Mouse (Mus musculus) neural tube, embryonic 13.5 days (tissue): Measurements from ENCODE around the gene 4930548H24Rik. TPM values are rescaled to one million over a fixed set of nuclear protein-coding genes. Genes with fewer than 3 reads are reported as not detected.
"Not testable (repeated sequence)": the region's sequence is repeated elsewhere in the genome, so short reads cannot be mapped to it uniquely, and the experiment has no call there.

Source experiments
- ATAC-seq: fragments of 200-750 bp; cut with Nextera tagmentation; 2 replicates; pipeline ENCODE4 v1.8.0; 2017; ENCODE audit warnings: low read depth, mild to moderate bottlenecking, moderate TSS enrichment, moderate library complexity
- H3K27ac ChIP-seq: fragments of 300-500 bp; sonication (generic); replicated peaks from 2 replicates; pipeline ENCODE4 v1.5.1; 2015; ENCODE audit warnings: moderate library complexity, mild to moderate bottlenecking, inconsistent platforms
- H3K27me3 ChIP-seq: fragments of 300-500 bp; sonication (generic); 2 replicates; pipeline ENCODE4 v1.6.1; 2015; ENCODE audit warnings: mild to moderate bottlenecking, inconsistent platforms
- H3K36me3 ChIP-seq: fragments of 300-500 bp; sonication (generic); 2 replicates; pipeline ENCODE4 v1.6.1; 2015; ENCODE audit warnings: mild to moderate bottlenecking, inconsistent platforms
- H3K4me1 ChIP-seq: fragments of 300-500 bp; sonication (generic); replicated peaks from 2 replicates; pipeline ENCODE4 v1.6.1; 2015; ENCODE audit warnings: inconsistent platforms
- H3K4me2 ChIP-seq: fragments of 300-500 bp; sonication (generic); 2 replicates; pipeline ENCODE4 v1.6.1; 2015; ENCODE audit warnings: inconsistent platforms, mild to moderate bottlenecking, moderate library complexity
- H3K4me3 ChIP-seq: fragments of 300-500 bp; sonication (generic); 2 replicates; pipeline ENCODE4 v1.5.1; 2015; ENCODE audit warnings: mild to moderate bottlenecking, inconsistent platforms
- H3K9ac ChIP-seq: fragments of 300-500 bp; sonication (generic); 2 replicates; pipeline ENCODE4 v1.6.1; 2015; ENCODE audit warnings: moderate library complexity, mild to moderate bottlenecking, inconsistent platforms
- H3K9me3 ChIP-seq: fragments of 300-500 bp; sonication (generic); 2 replicates; pipeline ENCODE4 v1.6.1; 2016; ENCODE audit warnings: inconsistent platforms
- WGBS: fragments of 180-500 bp; shearing (Covaris S2); methylation state at CpG from one replicate; pipeline ENCODE4 v1.1.7; 2015; 5-methylcytosine and 5-hydroxymethylcytosine counted together
- polyA plus RNA-seq: library from polyadenylated mRNA; unstranded; fragments of >200 nt; fragmentation: Nextera tagmentation; extraction: Ambion mirVana; gene quantifications from 2 replicates; pipeline ENCODE4 v1.2.1, GENCODE M21; 2015

4930548H24Rik gene
- polyA plus RNA-seq, 1 experiment from 2014 or later = not detected

GRCm38 (mm10) chr5:31494513-31495297 lies 9.2 kb downstream of the 4930548H24Rik start, which contains the start of gene Gpn1:
Gpn1 (plus strand) TSS chr5:31494741.
- Histone ChIP-seq H3K9ac (peak within 1 kb of the TSS; percentile 78), H3K4me2 (peak within 1 kb of the TSS; percentile 90), H3K36me3 (peaks cover 33% of the 10 kb centered on the region), H3K4me1 (peaks cover 15% of the 10 kb centered on the region), H3K9me3 (no peaks in the 10 kb centered on the region), H3K27me3 (no peaks in the 10 kb centered on the region), H3K27ac (no peak within 1 kb of the TSS; the same call in 1 of the 2 replicates), H3K4me3 (peak within 1 kb of the TSS; percentile 70)
- under 1% methylated on average over 49 of the region's 49 CpGs for WGBS
- peak; percentile 100 for ATAC-seq

- Histone ChIP-seq H3K27ac (no peak overlapping the region), H3K27me3 (no peaks in the 10 kb centered on the region), H3K36me3 (peaks cover 94% of the 10 kb centered on the region), H3K4me3 (no peak overlapping the region), H3K9me3 (no peaks in the 10 kb centered on the region), H3K4me1 (no peaks in the 10 kb centered on the region), H3K9ac (no peak overlapping the region), H3K4me2 (no peak overlapping the region)
- ATAC-seq = no peak
- whole genome bisulfite sequencing = 93% methylated on average over 10 of the region's 10 CpGs
These were observed 19.3 kb downstream of the 4930548H24Rik start for GRCm38 (mm10) chr5:31504843-31505242.

GRCm38 (mm10) chr5:31512481-31512880 lies 26.9 kb downstream of the 4930548H24Rik start:
- no peaks in the 10 kb centered on the region for H3K27me3 ChIP-seq
- H3K4me3 ChIP-seq = no peak overlapping the region
- WGBS = 81% methylated on average over 1 of the region's 1 CpGs
- H3K36me3 ChIP-seq = peaks cover 92% of the 10 kb centered on the region
- no peaks in the 10 kb centered on the region for H3K9me3 ChIP-seq
- no peak overlapping the region for H3K4me2 ChIP-seq
- H3K9ac ChIP-seq = no peak overlapping the region
- H3K4me1 ChIP-seq = no peaks in the 10 kb centered on the region
- ATAC-seq = no peak
- H3K27ac ChIP-seq = no peak overlapping the region

DNA sequence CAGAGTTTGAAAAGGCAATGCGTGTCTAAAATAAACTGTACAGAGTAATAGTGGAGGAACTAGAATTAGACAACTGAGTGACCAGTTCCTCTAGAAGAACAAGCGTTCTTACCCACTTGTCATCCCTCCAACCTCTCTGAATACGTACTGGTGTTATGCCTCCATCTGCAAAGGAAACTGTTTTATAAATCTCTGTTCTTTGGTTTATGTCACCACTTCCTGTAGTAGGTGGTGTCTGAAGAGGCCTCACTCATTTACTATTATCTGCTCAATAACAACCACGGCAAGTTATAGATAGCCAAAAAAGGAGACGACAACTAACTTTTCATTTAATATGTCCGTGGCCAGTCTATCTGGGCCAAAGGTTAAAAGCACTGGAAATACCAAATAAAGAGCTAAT lies 35.0 kb downstream of the 4930548H24Rik start:
- no peak for ATAC-seq

DNA sequence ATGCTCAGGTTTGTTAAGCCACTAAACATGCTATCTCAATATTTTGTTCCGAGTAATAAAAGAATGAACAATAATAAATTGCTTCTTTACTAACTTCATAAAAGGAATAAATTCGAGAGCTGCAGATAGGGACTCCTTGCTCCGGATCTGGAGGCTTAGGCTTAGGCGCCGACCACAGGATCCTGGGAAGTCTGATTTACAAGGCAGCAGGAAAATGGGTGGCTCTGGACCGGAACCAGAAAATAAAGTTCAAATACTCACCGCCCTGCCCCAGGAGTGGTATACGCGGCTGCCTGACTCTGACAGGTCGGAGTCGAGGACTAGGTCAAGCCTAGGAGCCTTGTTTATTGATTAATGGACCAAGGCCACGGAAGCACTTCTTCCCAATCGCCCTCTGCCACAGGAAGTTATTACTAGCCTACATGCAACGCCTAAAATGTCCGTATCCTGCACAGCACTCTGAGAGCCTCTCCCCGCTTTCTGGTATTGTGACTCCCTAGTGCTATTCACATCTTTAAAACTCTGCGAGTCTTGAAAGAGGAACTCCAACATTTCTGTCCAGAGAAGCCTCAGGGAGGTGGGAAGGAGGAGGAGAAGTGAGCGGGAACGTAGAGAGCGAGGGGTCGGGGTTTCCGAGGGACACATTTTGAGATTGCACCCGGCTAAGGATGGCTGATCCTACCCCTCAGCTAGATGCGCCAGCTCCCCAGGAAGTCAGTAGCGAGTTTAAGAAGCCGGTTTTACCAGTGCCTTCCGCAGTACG lies 41.0 kb downstream of the 4930548H24Rik start, which contains the start of gene Slc4a1ap:
TSS of gene Slc4a1ap (plus strand) at position 642 of the 763 bp plus-strand sequence.
- Histone ChIP-seq H3K9ac (peak within 1 kb of the TSS; percentile 91), H3K27me3 (no peaks in the 10 kb centered on the region), H3K4me3 (peak within 1 kb of the TSS; percentile 93), H3K9me3 (no peaks in the 10 kb centered on the region), H3K4me1 (peaks cover 33% of the 10 kb centered on the region), H3K4me2 (peak within 1 kb of the TSS; percentile 100), H3K27ac (peak within 1 kb of the TSS; percentile 81), H3K36me3 (peaks cover 46% of the 10 kb centered on the region)
- peak; percentile 94 for ATAC-seq
- 1% methylated on average over 28 of the region's 28 CpGs for WGBS

More for the DNA sequence above, 35.0 kb downstream of the 4930548H24Rik start:
- Histone ChIP-seq H3K4me1 (peaks cover 8% of the 10 kb centered on the region), H3K27ac (no peak overlapping the region), H3K9ac (no peak overlapping the region), H3K36me3 (peaks cover 75% of the 10 kb centered on the region), H3K27me3 (no peaks in the 10 kb centered on the region), H3K4me2 (no peak overlapping the region), H3K4me3 (no peak overlapping the region), H3K9me3 (no peaks in the 10 kb centered on the region)
- WGBS = 95% methylated on average over 6 of the region's 6 CpGs

GRCm38 (mm10) chr5:31527117-31527680 lies 41.7 kb downstream of the 4930548H24Rik start:
- peak overlapping the region; percentile 100 for H3K4me2 ChIP-seq
- peak overlapping the region; percentile 93 for H3K4me3 ChIP-seq
- peaks cover 46% of the 10 kb centered on the region for H3K36me3 ChIP-seq
- ATAC-seq = peak; percentile 56; the same call in 1 of the 2 replicates
- H3K4me1 ChIP-seq = peaks cover 33% of the 10 kb centered on the region
- H3K27ac ChIP-seq = peak overlapping the region; percentile 81
- no peaks in the 10 kb centered on the region for H3K27me3 ChIP-seq
- 4% methylated on average over 40 of the region's 40 CpGs for WGBS
- peak overlapping the region; percentile 91 for H3K9ac ChIP-seq
- no peaks in the 10 kb centered on the region for H3K9me3 ChIP-seq

GRCm38 (mm10) chr5:31527707-31528106 lies 42.2 kb downstream of the 4930548H24Rik start, which contains the start of gene Supt7l:
Supt7l (minus strand) TSS chr5:31527807.
- peak within 1 kb of the TSS; percentile 100 for H3K4me2 ChIP-seq
- not testable (repeated sequence) for ATAC-seq, H3K27me3 ChIP-seq, H3K9me3 ChIP-seq
- H3K27ac ChIP-seq = peak within 1 kb of the TSS; percentile 81
- H3K9ac ChIP-seq = peak within 1 kb of the TSS; percentile 91
- peaks cover 33% of the 10 kb centered on the region for H3K4me1 ChIP-seq
- H3K4me3 ChIP-seq = peak within 1 kb of the TSS; percentile 93
- WGBS = 83% methylated on average over 11 of the region's 11 CpGs
- H3K36me3 ChIP-seq = peaks cover 46% of the 10 kb centered on the region

GRCm38 (mm10) chr5:31528560-31528959 lies 43.0 kb downstream of the 4930548H24Rik start:
- WGBS = 63% methylated on average over 2 of the region's 2 CpGs
- H3K4me3 ChIP-seq = no peak overlapping the region
- H3K4me1 ChIP-seq = peaks cover 33% of the 10 kb centered on the region
- no peaks in the 10 kb centered on the region for H3K27me3 ChIP-seq
- no peaks in the 10 kb centered on the region for H3K9me3 ChIP-seq
- H3K9ac ChIP-seq = no peak overlapping the region
- H3K27ac ChIP-seq = no peak overlapping the region
- peaks cover 48% of the 10 kb centered on the region for H3K36me3 ChIP-seq
- no peak for ATAC-seq
- peak overlapping the region; percentile 100 for H3K4me2 ChIP-seq

DNA sequence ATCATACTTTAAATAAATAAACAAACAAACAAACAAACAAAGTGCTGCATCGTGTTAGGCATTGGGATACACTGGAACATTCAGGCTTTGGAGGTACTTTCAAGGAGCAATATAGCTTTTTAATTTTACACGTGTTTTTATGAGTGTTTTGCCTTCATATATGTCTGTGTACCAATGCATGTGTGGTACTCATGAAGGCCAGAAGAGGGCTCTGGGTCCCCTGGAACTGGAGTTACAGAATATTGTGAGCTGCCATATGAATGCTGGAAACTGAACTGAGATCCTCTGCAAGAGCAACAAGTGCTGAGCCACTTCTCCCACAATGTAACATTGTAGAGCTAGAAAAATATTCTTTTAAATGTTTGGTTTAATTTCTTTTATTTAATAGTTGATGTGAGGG lies 49.7 kb downstream of the 4930548H24Rik start:
- H3K36me3 ChIP-seq = peaks cover 91% of the 10 kb centered on the region
- 86% methylated on average over 2 of the region's 2 CpGs for WGBS

More for the DNA sequence above, 49.7 kb downstream of the 4930548H24Rik start:
- no peak overlapping the region for H3K9ac ChIP-seq
- no peak overlapping the region for H3K4me2 ChIP-seq
- no peak overlapping the region for H3K4me3 ChIP-seq
- H3K27me3 ChIP-seq = no peaks in the 10 kb centered on the region
- no peak overlapping the region for H3K27ac ChIP-seq
- no peak for ATAC-seq
- no peaks in the 10 kb centered on the region for H3K9me3 ChIP-seq
- no peaks in the 10 kb centered on the region for H3K4me1 ChIP-seq
